Mouse (Mus musculus) colon, adult 2 months (tissue): Measurements from ENCODE around the gene Trip11. TPM values are rescaled to one million over a fixed set of nuclear protein-coding genes. Genes with fewer than 3 reads are reported as not detected.

Experiments used
- polyA plus RNA-seq: library from polyadenylated mRNA; depleted of rRNA; stranded (reverse); fragments of >200 nt; gene quantifications from 2 replicates; pipeline ENCODE4 v1.2.3, GENCODE M21; 2012; rRNA removed

Trip11 gene
- 3.2 and 3.8 TPM in 2 replicates for polyA plus RNA-seq

GRCm38 (mm10) chr12:101912626-101913490 is at the start of gene Trip11:
TSS of gene Trip11 (minus strand) at chr12:101913267.

GRCm38 (mm10) chr12:101957942-101958544 is 45.0 kb upstream of the Trip11 start, which contains the start of gene Atxn3:
TSS of gene Atxn3 (minus strand) at chr12:101958246.

GRCm38 (mm10) chr12:101818608-101819370 is 94.3 kb downstream of the Trip11 start, which contains the start of gene Fbln5:
TSS of gene Fbln5 (minus strand) at chr12:101819055.

Other genes starting within 250 kb of the Trip11 start
- 0.67 and 0.74 TPM in 2 replicates for gene Tc2n, start 194.7 kb downstream of the Trip11 start, polyA plus RNA-seq
- gene Fbln5, start 94.2 kb downstream of the Trip11 start, polyA plus RNA-seq = 23.8 and 25.3 TPM in 2 replicates
- 1.5 and 2.0 TPM in 2 replicates for gene Atxn3, start 45.0 kb upstream of the Trip11 start, polyA plus RNA-seq
- gene Cpsf2, start 62.7 kb upstream of the Trip11 start, polyA plus RNA-seq = 2.6 and 3.3 TPM in 2 replicates
- 0.05 and 0.06 TPM in 2 replicates for gene Slc24a4, start 215.5 kb upstream of the Trip11 start, polyA plus RNA-seq